Mouse (Mus musculus) telencephalon, adult 2 months (tissue): Measurements from ENCODE around the gene Phldb3.

Experiments used
- DNase-seq: peaks from one replicate; pipeline ENCODE4 v3.0.0-alpha.2; 2011; ENCODE audit warnings: low read depth, low spot score

The Phldb3 gene

GRCm38 (mm10) chr7:24610144-24610878 lies at the start of gene Phldb3:
Gene Phldb3, plus strand, starts transcription at chr7:24610763.
- DNase-seq, result no peak

GRCm38 (mm10) chr7:24561450-24561849 lies 49.1 kb upstream of the Phldb3 start:
- DNase-seq, result no peak

GRCm38 (mm10) chr7:24563191-24563836 lies 47.2 kb upstream of the Phldb3 start:
- no peak for DNase-seq

- no peak for DNase-seq
These were observed 46.7 kb upstream of the Phldb3 start for GRCm38 (mm10) chr7:24563837-24564206.

- DNase-seq, result no peak
These were observed 45.8 kb upstream of the Phldb3 start for GRCm38 (mm10) chr7:24564607-24565265.

- no peak for DNase-seq
These were observed 44.9 kb upstream of the Phldb3 start for GRCm38 (mm10) chr7:24565627-24566026.

GRCm38 (mm10) chr7:24566206-24566605 lies 44.4 kb upstream of the Phldb3 start:
- DNase-seq, result no peak

- DNase-seq, result no peak
These were observed 42.1 kb upstream of the Phldb3 start for GRCm38 (mm10) chr7:24568512-24568911.

GRCm38 (mm10) chr7:24571071-24571470 lies 39.5 kb upstream of the Phldb3 start:
- no peak for DNase-seq

GRCm38 (mm10) chr7:24572455-24572854 lies 38.1 kb upstream of the Phldb3 start:
- DNase-seq, result no peak

GRCm38 (mm10) chr7:24574224-24574796 lies 36.3 kb upstream of the Phldb3 start:
- no peak for DNase-seq

- DNase-seq, result no peak
These were observed 32.8 kb upstream of the Phldb3 start for GRCm38 (mm10) chr7:24577811-24578210.

GRCm38 (mm10) chr7:24584876-24585275 lies 25.7 kb upstream of the Phldb3 start:
- no peak for DNase-seq

GRCm38 (mm10) chr7:24585995-24586394 lies 24.6 kb upstream of the Phldb3 start:
- no peak for DNase-seq

GRCm38 (mm10) chr7:24586828-24587227 lies 23.7 kb upstream of the Phldb3 start:
- no peak for DNase-seq

GRCm38 (mm10) chr7:24587330-24588105 lies 23.0 kb upstream of the Phldb3 start, which contains the start of the genes Ethe1 and Zfp575:
Gene Ethe1, plus strand, starts transcription at chr7:24587543.
Gene Zfp575, minus strand, starts transcription at chr7:24587641.
- peak; percentile 72 for DNase-seq

GRCm38 (mm10) chr7:24588336-24588735 lies 22.2 kb upstream of the Phldb3 start:
- no peak for DNase-seq

- DNase-seq, result no peak
These were observed 18.8 kb upstream of the Phldb3 start for GRCm38 (mm10) chr7:24591735-24592134.

GRCm38 (mm10) chr7:24592163-24592562 lies 18.4 kb upstream of the Phldb3 start:
- no peak for DNase-seq

GRCm38 (mm10) chr7:24592781-24593180 lies 17.8 kb upstream of the Phldb3 start:
- DNase-seq, result no peak

GRCm38 (mm10) chr7:24593621-24594308 lies 16.8 kb upstream of the Phldb3 start:
- DNase-seq, result no peak
